Mouse (Mus musculus) neural tube, postnatal 0 days (tissue): ENCODE results near the gene Proz. TPM values are rescaled to one million over a fixed set of nuclear protein-coding genes. Genes with fewer than 3 reads are reported as not detected.

Experiments used
- polyA plus RNA-seq: library from polyadenylated mRNA; unstranded; fragments of >200 nt; fragmentation: Nextera tagmentation; extraction: Ambion mirVana; gene quantifications from 2 replicates; pipeline ENCODE4 v1.2.1, GENCODE M21; 2015

Gene Proz
- polyA plus RNA-seq, result 0.48 and 0.65 TPM in 2 replicates

GRCm38 (mm10) chr8:13060441-13061150, at the start of gene Proz:
Gene Proz, plus strand, starts transcription at chr8:13060914.

GRCm38 (mm10) chr8:13025487-13026224, 35.1 kb upstream of the Proz start, which contains the start of gene F7:
Gene F7, plus strand, starts transcription at chr8:13026034.

DNA sequence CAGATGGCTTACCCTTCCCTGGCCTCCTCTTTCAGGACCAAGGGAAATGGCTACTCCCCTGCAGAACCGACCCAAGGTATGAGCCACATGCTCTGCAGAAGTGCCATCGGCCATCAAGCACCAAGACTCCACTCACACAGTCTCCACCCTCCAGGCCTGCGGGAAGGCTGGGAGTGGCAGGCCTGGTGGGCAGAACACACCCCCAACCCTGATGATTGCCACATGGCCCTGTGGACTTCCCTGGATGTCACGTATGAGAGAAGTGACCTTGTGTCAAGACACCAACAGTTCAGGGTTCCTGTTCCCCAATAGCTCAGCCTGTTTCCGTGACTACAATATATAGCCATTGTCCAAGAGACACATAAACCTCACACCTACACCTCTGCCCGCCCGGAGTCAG, 23.7 kb upstream of the Proz start, which contains the start of gene F10:
TSS of gene F10 (plus strand) at position 294 of the 400 bp plus-strand sequence.

DNA sequence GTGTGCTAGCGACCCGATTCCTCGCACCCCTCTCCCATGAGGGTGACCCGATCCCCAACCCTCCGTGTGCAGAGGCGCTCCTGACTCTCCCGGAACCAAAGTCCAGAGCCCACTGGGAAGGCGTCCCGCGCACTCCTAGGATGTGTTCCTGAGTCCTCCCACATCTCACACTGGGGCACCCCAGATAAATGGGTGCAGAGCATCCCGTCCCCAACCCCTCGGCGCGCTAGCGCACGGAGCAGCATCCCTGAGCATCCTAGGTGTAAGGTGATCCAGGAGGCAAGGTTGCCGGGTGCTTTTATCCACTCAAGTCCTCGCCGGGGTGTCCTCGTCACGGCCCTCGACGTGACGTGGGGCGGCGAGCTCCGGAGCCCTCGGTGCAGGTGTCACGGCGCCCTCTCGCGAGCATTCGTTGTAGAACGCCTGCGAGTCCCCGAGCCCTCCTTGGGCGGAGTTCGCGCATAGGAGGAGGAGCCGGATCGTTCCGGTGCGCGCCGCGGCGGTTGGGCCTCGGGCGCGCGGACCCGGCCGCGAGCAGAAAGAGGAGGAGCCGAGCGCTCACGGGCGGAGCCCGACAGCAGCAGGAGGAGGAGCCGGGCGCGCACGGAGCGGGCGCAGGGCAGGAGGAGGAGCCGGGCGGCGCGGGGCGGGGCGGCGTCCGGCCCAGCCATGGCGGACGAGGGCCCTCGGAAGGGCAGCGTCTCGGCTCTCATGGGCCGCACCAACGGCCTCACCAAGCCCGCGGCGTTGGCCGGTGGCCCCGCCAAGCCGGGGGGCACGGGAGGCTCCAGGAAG, 44.6 kb downstream of the Proz start, which contains the start of the genes Pcid2 and Cul4a:
TSS of gene Pcid2 (minus strand) at position 373 of the 795 bp plus-strand sequence.
TSS of gene Cul4a (plus strand) at position 535 of the 795 bp plus-strand sequence.

Other genes starting within 250 kb of the Proz start
- gene Mcf2l, start 187.1 kb upstream of the Proz start, polyA plus RNA-seq, result 78.7 and 91.1 TPM in 2 replicates
- 0.08 and 0.11 TPM in 2 replicates for gene F7, start 34.9 kb upstream of the Proz start, polyA plus RNA-seq
- gene F10, start 23.6 kb upstream of the Proz start, polyA plus RNA-seq, result 0.10 and 0.17 TPM in 2 replicates
- 25.8 and 28.4 TPM in 2 replicates for gene Pcid2, start 44.5 kb downstream of the Proz start, polyA plus RNA-seq
- gene Cul4a, start 44.7 kb downstream of the Proz start, polyA plus RNA-seq, result 53.5 and 54.3 TPM in 2 replicates
- 395 and 409 TPM in 2 replicates for gene Lamp1, start 98.2 kb downstream of the Proz start, polyA plus RNA-seq
- gene Grtp1, start 139.7 kb downstream of the Proz start, polyA plus RNA-seq, result 19.1 and 19.8 TPM in 2 replicates
- 0.48 and 1.1 TPM in 2 replicates for gene Adprhl1, start 193.2 kb downstream of the Proz start, polyA plus RNA-seq
- gene Dcun1d2, start 227.2 kb downstream of the Proz start, polyA plus RNA-seq, result 24.0 and 28.9 TPM in 2 replicates
- gene Tmco3, start 227.3 kb downstream of the Proz start, polyA plus RNA-seq, result 38.1 and 38.7 TPM in 2 replicates